Mouse (Mus musculus): ENCODE results near the gene Pgd.

DNA sequence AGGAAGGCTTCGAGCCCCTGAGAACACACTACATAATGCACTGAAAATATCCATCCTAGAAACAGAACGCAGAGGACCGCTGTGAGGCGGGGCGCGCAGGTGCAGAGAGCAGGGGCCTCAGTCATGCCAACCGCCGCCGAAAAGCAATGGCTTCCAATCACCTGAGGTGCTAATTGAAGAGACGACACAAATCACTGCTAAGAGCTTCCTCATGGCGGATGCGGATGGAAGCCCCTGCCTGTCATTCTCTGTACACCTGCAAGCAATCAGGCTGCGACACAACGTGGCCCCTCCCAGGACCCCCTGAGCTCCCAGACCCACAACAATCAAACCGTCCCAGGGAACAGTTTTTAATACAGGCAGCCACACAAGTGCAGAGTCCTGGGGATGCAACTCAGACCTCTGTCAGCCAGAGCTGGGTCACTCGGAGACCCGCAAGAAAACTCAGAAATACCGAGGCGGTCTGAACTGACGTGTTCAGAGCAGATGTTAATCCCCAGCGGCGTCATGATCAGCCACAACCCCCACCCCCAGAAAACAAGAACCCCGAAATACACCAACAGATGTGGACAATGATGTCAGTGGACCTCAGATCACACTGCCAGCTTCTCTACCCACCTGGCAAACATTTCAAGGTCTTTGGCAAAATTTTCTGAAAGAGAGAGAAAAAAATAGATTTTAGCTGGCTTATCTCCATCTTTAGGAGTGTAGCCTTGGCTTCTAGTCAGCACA is 35.4 kb downstream of the Pgd start:
- TF ChIP-seq CTCF (IDR thresholded peaks at IDR 0.05; ENCODE audit: borderline replicate concordance, control insufficient read depth, extremely low read depth, insufficient read depth, low read length, poor library complexity) (no peak), POLR2A (IDR thresholded peaks at IDR 0.05; ENCODE audit: control insufficient read depth, extremely low read depth, insufficient read depth, low read length, poor library complexity) (no peak)

Data from thymus, adult 2 months (tissue).